Mouse (Mus musculus): Measurements from ENCODE around the gene Nphp1.

GRCm38 (mm10) chr2:127728661-127729450 is 59.8 kb downstream of the Nphp1 start:
- TF ChIP-seq POLR2A (IDR thresholded peaks at IDR 0.05; ENCODE audit: control insufficient read depth, extremely low read depth, insufficient read depth, low read length, poor library complexity) (no peak), CTCF (IDR thresholded peaks at IDR 0.05; ENCODE audit: borderline replicate concordance, control insufficient read depth, extremely low read depth, insufficient read depth, low read length, poor library complexity) (no peak)

Data from thymus, adult 2 months (tissue).